Mouse (Mus musculus): ENCODE data around the gene Nfatc3. TPM values are rescaled to one million over a fixed set of nuclear protein-coding genes. Genes with fewer than 3 reads are reported as not detected.
A peak's percentile ranks its signal among the peaks of the same experiment; 100 is the strongest.

Gene Nfatc3
- polyA plus RNA-seq, 1 experiment from 2014 or later: 3.9 TPM

- ATAC-seq (replicated peaks; ENCODE audit: low FRiP score, low read depth) (no peak), DNase-seq (ENCODE audit: low spot score) (no peak)
- Histone ChIP-seq H3K27me3 (ENCODE audit: insufficient read depth, low read length) (no peaks in the 10 kb centered on the region), H3K27ac (no peak overlapping the region), H3K4me1 (replicated peaks; ENCODE audit: insufficient read depth, low read length) (0 out of 2 replicates have a peak, but pooled peaks cover 4% of the 10 kb centered on the region), H3K9ac (ENCODE audit: low read depth, low read length) (no peak overlapping the region), H3K4me3 (replicated peaks; ENCODE audit: low read depth, low read length) (no peak overlapping the region), H3K4me2 (ENCODE audit: low read length) (no peak overlapping the region), H3K36me3 (ENCODE audit: insufficient read depth, low read length) (peaks cover 11% of the 10 kb centered on the region; the same call in 1 of the 2 replicates), H3K9me3 (replicated peaks; ENCODE audit: low read length) (no peaks in the 10 kb centered on the region)
- WGBS: 95% methylated on average over 5 of the region's 5 CpGs
- TF ChIP-seq CTCF (IDR thresholded peaks at IDR 0.05; ENCODE audit: low read depth): no peak
Measured at GRCm38 (mm10) chr8:106075863-106076174, 17.2 kb downstream of the Nfatc3 start.

DNA sequence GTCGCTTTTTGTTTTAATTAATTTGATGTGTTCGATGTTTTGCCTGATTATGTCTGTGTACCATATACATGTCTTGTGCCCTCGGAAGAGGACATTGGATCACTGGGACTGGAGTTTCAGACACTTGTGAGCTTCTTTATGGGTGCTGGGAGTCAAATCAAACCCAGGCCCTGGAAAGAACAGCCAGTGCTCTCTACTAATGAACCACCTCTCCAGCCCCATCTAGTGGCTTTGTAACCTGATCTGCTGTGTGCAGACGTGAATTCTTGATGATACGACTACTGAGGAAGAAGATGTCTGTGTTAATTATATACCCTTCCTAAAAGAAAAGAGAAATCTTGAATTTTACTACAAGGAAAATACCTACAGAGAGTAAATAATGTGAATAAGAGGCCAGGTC lies 18.0 kb downstream of the Nfatc3 start:
- 67% methylated on average over 5 of the region's 5 CpGs for WGBS
- DNase-seq (ENCODE audit: low spot score) (peak; percentile 32), ATAC-seq (replicated peaks; ENCODE audit: low FRiP score, low read depth) (no peak)
- TF ChIP-seq CTCF (IDR thresholded peaks at IDR 0.05; ENCODE audit: low read depth): peak; percentile 59
- Histone ChIP-seq H3K4me1 (replicated peaks; ENCODE audit: insufficient read depth, low read length) (0 out of 2 replicates have a peak, but pooled peaks cover 4% of the 10 kb centered on the region), H3K27me3 (ENCODE audit: insufficient read depth, low read length) (no peaks in the 10 kb centered on the region), H3K4me3 (replicated peaks; ENCODE audit: low read depth, low read length) (no peak overlapping the region), H3K27ac (no peak overlapping the region), H3K4me2 (ENCODE audit: low read length) (no peak overlapping the region), H3K9ac (ENCODE audit: low read depth, low read length) (no peak overlapping the region), H3K36me3 (ENCODE audit: insufficient read depth, low read length) (peaks cover 11% of the 10 kb centered on the region; the same call in 1 of the 2 replicates), H3K9me3 (replicated peaks; ENCODE audit: low read length) (no peaks in the 10 kb centered on the region)

DNA sequence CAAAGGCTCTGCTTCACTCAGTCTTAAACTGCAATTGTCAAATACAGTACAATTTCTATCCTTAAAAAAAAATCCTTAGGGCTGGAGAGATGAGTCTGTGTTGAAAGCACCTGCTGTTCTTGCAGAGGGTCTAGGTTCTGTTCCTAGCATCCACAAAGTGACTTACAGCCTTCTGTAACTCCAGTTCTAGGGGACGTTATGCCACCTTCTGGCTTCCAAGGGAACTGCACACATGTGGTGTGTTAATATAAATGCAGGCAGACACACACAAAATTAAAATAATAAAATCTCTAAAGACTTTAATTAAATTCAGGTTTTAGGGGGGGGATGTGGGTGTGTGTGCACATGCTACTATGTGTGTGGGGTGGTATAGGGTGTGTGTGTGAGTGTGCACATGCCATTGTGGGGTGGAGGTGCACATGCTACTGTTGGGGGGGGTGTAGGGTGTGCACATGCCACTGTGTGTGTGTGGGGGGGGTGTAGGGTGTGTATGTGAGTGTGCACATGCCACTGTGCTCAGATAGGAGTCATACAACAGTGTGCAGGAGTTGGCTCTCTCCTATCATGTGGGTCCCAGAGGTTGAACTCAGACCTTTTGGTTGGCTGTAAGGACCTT lies 18.9 kb downstream of the Nfatc3 start:
- H3K27me3 ChIP-seq (ENCODE audit: insufficient read depth, low read length): no peaks in the 10 kb centered on the region
- H3K9me3 ChIP-seq (replicated peaks; ENCODE audit: low read length): no peaks in the 10 kb centered on the region
- no peak for ATAC-seq (replicated peaks; ENCODE audit: low FRiP score, low read depth)
- H3K9ac ChIP-seq (ENCODE audit: low read depth, low read length): no peak overlapping the region
- H3K36me3 ChIP-seq (ENCODE audit: insufficient read depth, low read length): peaks cover 11% of the 10 kb centered on the region; the same call in 1 of the 2 replicates
- no peak overlapping the region for H3K27ac ChIP-seq
- no peak overlapping the region for H3K4me2 ChIP-seq (ENCODE audit: low read length)
- no peak; the same call in 1 of the 2 replicates for TF ChIP-seq CTCF (IDR thresholded peaks at IDR 0.05; ENCODE audit: low read depth)
- WGBS: 94% methylated on average over 1 of the region's 1 CpGs
- no peak for DNase-seq (ENCODE audit: low spot score)
- H3K4me1 ChIP-seq (replicated peaks; ENCODE audit: insufficient read depth, low read length): 0 out of 2 replicates have a peak, but pooled peaks cover 4% of the 10 kb centered on the region
- H3K4me3 ChIP-seq (replicated peaks; ENCODE audit: low read depth, low read length): no peak overlapping the region

GRCm38 (mm10) chr8:106102321-106102720 lies 43.7 kb downstream of the Nfatc3 start:
- no peaks in the 10 kb centered on the region for H3K9me3 ChIP-seq (replicated peaks; ENCODE audit: low read length)
- ATAC-seq (replicated peaks; ENCODE audit: low FRiP score, low read depth) (no peak), DNase-seq (ENCODE audit: low spot score) (no peak)
- 94% methylated on average over 4 of the region's 4 CpGs for WGBS
- no peaks in the 10 kb centered on the region for H3K4me1 ChIP-seq (replicated peaks; ENCODE audit: insufficient read depth, low read length)
- no peak overlapping the region for H3K4me2 ChIP-seq (ENCODE audit: low read length)
- no peak overlapping the region for H3K9ac ChIP-seq (ENCODE audit: low read depth, low read length)
- peaks cover 15% of the 10 kb centered on the region; the same call in 1 of the 2 replicates for H3K36me3 ChIP-seq (ENCODE audit: insufficient read depth, low read length)
- no peak overlapping the region for H3K4me3 ChIP-seq (replicated peaks; ENCODE audit: low read depth, low read length)
- H3K27ac ChIP-seq: no peak overlapping the region
- no peaks in the 10 kb centered on the region for H3K27me3 ChIP-seq (ENCODE audit: insufficient read depth, low read length)
- TF ChIP-seq CTCF (IDR thresholded peaks at IDR 0.05; ENCODE audit: low read depth): no peak

- Histone ChIP-seq H3K4me3 (replicated peaks; ENCODE audit: low read depth, low read length) (no peak overlapping the region), H3K4me1 (replicated peaks; ENCODE audit: insufficient read depth, low read length) (no peaks in the 10 kb centered on the region), H3K27me3 (ENCODE audit: insufficient read depth, low read length) (no peaks in the 10 kb centered on the region), H3K4me2 (ENCODE audit: low read length) (no peak overlapping the region), H3K9ac (ENCODE audit: low read depth, low read length) (no peak overlapping the region), H3K36me3 (ENCODE audit: insufficient read depth, low read length) (peaks cover 24% of the 10 kb centered on the region), H3K9me3 (replicated peaks; ENCODE audit: low read length) (no peaks in the 10 kb centered on the region), H3K27ac (no peak overlapping the region)
- no peak for TF ChIP-seq CTCF (IDR thresholded peaks at IDR 0.05; ENCODE audit: low read depth)
- 89% methylated on average over 2 of the region's 2 CpGs for WGBS
- ATAC-seq (replicated peaks; ENCODE audit: low FRiP score, low read depth) (no peak), DNase-seq (ENCODE audit: low spot score) (no peak)
Measured at GRCm38 (mm10) chr8:106103888-106104287, 45.2 kb downstream of the Nfatc3 start.

DNA sequence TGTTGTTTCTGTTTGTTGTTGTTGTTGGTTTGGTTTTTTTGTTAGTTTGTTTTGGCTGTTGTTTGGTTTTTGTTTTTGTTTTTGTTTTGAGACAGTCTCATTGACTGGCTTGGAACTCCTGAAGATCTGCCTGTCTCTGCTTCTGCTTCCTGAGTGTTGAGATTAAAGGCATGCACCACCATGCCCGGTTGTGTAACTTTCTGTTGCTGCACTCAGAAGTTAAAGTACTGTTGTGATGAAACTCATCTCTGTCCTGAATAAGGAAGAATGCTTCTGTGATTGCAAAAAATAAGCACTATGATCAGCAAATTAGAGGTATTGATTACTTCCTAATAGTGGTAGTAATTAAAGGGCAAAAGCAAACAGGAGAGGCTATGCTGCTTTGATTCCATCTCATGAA lies 47.6 kb downstream of the Nfatc3 start:
- H3K4me3 ChIP-seq (replicated peaks; ENCODE audit: low read depth, low read length): no peak overlapping the region
- no peaks in the 10 kb centered on the region for H3K9me3 ChIP-seq (replicated peaks; ENCODE audit: low read length)
- no peak for DNase-seq (ENCODE audit: low spot score)
- H3K4me1 ChIP-seq (replicated peaks; ENCODE audit: insufficient read depth, low read length): no peaks in the 10 kb centered on the region
- TF ChIP-seq CTCF (IDR thresholded peaks at IDR 0.05; ENCODE audit: low read depth): no peak
- no peak for ATAC-seq (replicated peaks; ENCODE audit: low FRiP score, low read depth)
- WGBS: 81% methylated on average over 1 of the region's 1 CpGs
- H3K9ac ChIP-seq (ENCODE audit: low read depth, low read length): no peak overlapping the region
- H3K27me3 ChIP-seq (ENCODE audit: insufficient read depth, low read length): no peaks in the 10 kb centered on the region
- no peak overlapping the region for H3K4me2 ChIP-seq (ENCODE audit: low read length)
- no peak overlapping the region for H3K27ac ChIP-seq
- H3K36me3 ChIP-seq (ENCODE audit: insufficient read depth, low read length): peaks cover 25% of the 10 kb centered on the region

DNA sequence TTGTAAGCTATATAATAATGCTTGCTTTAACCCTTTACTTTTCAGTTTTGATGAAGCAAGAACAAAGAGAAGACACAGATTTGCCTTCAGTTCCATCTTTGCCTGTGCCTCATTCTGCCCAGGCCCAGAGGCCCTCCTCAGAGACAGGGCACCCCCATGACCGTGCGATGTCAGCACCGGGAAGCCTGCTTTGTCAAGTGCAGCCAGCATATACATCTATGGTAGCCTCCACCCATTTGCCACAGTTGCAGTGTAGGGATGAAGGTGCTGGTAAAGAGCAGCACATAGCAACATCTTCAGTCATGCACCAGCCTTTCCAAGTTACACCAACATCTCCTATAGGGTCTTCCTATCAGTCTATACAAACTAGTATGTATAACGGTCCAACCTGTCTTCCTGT lies 49.4 kb downstream of the Nfatc3 start:
- peaks cover 25% of the 10 kb centered on the region for H3K36me3 ChIP-seq (ENCODE audit: insufficient read depth, low read length)
- no peaks in the 10 kb centered on the region for H3K9me3 ChIP-seq (replicated peaks; ENCODE audit: low read length)
- H3K4me1 ChIP-seq (replicated peaks; ENCODE audit: insufficient read depth, low read length): no peaks in the 10 kb centered on the region
- DNase-seq (ENCODE audit: low spot score): no peak
- no peak for TF ChIP-seq CTCF (IDR thresholded peaks at IDR 0.05; ENCODE audit: low read depth)
- no peak for ATAC-seq (replicated peaks; ENCODE audit: low FRiP score, low read depth)
- H3K4me2 ChIP-seq (ENCODE audit: low read length): no peak overlapping the region
- H3K4me3 ChIP-seq (replicated peaks; ENCODE audit: low read depth, low read length): no peak overlapping the region
- no peak overlapping the region for H3K27ac ChIP-seq
- H3K9ac ChIP-seq (ENCODE audit: low read depth, low read length): no peak overlapping the region
- 96% methylated on average over 4 of the region's 4 CpGs for WGBS
- no peaks in the 10 kb centered on the region for H3K27me3 ChIP-seq (ENCODE audit: insufficient read depth, low read length)
